Mouse (Mus musculus) kidney, postnatal 0 days (tissue): ENCODE measurements around the gene Bbx. TPM values are rescaled to one million over a fixed set of nuclear protein-coding genes. Genes with fewer than 3 reads are reported as not detected.
A peak's percentile ranks its signal among the peaks of the same experiment; 100 is the strongest.

ENCODE experiments used
- ATAC-seq: fragments of 200-750 bp; cut with Nextera tagmentation; replicated peaks from 2 replicates; pipeline ENCODE4 v1.8.0; 2017; ENCODE audit warnings: low read depth, moderate number of reproducible peaks, moderate TSS enrichment, moderate library complexity; ENCODE audit not compliant: low FRiP score
- DNase-seq: peaks from one replicate; pipeline ENCODE4 v3.0.0-alpha.2; 2016; ENCODE audit warnings: low spot score
- H3K27ac ChIP-seq: fragments of 300-500 bp; sonication (generic); 2 replicates; pipeline ENCODE4 v1.5.1; 2014; ENCODE audit warnings: mild to moderate bottlenecking
- H3K27me3 ChIP-seq: fragments of 300-500 bp; sonication (generic); 2 replicates; pipeline ENCODE4 v1.6.1; 2014; ENCODE audit warnings: low read length, mixed read lengths; ENCODE audit not compliant: insufficient read depth
- H3K36me3 ChIP-seq: fragments of 300-500 bp; sonication (generic); 2 replicates; pipeline ENCODE4 v1.6.1; 2014; ENCODE audit warnings: low read length, mixed read lengths; ENCODE audit not compliant: insufficient read depth
- H3K4me1 ChIP-seq: fragments of 300-500 bp; sonication (generic); replicated peaks from 2 replicates; pipeline ENCODE4 v1.6.1; 2014; ENCODE audit warnings: antibody characterized with exemption, low read length, mixed read lengths; ENCODE audit not compliant: insufficient read depth
- H3K4me2 ChIP-seq: fragments of 300-500 bp; sonication (generic); 2 replicates; pipeline ENCODE4 v1.6.1; 2014; ENCODE audit warnings: mild to moderate bottlenecking, low read length, moderate library complexity, mixed read lengths
- H3K4me3 ChIP-seq: fragments of 300-500 bp; sonication (generic); replicated peaks from 2 replicates; pipeline ENCODE4 v1.5.1; 2014; ENCODE audit warnings: low read depth, low read length
- H3K9ac ChIP-seq: fragments of 300-500 bp; sonication (generic); 2 replicates; pipeline ENCODE4 v1.6.1; 2014; ENCODE audit warnings: low read depth, low read length
- H3K9me3 ChIP-seq: fragments of 300-500 bp; sonication (generic); replicated peaks from 2 replicates; pipeline ENCODE4 v1.6.1; 2016; ENCODE audit warnings: low read length, inconsistent platforms, mixed read lengths
- CTCF ChIP-seq: IDR thresholded peaks from 2 replicates; pipeline ENCODE4 v1.5.1; 2016; ENCODE audit warnings: antibody characterized with exemption, low read depth, mild to moderate bottlenecking, moderate library complexity
- WGBS: fragments of 180-500 bp; shearing (Covaris S2); extraction: QIAGEN DNeasy Blood & Tissue Kit; methylation state at CpG from one replicate; pipeline ENCODE4 v1.1.7; 2014; 5-methylcytosine and 5-hydroxymethylcytosine counted together
- polyA plus RNA-seq: library from polyadenylated mRNA; unstranded; fragments of >200 nt; fragmentation: Nextera tagmentation; extraction: Ambion mirVana; gene quantifications from 2 replicates; pipeline ENCODE4 v1.2.1, GENCODE M21; 2015

The Bbx gene
- polyA plus RNA-seq, 1 experiment from 2014 or later = 25.5 TPM

DNA sequence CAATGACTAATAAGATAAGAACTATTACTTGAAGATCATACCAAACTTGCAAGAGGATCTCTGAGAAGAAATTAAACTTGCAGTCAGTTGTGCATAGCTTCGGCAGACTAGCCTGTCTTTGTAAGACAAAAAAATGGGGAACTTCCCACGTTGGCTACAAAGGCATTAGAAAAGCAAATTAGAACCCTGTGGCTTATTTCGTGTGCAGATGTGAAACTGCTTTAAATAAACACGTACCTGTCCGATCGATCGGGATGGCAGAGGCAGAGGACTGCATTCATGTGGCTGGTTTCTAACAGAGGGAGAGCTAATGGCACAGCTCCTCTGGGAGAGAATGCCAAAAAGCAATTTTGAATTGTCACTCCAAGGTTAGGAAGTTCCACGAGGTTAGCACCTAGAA, 16.8 kb downstream of the Bbx start:
- Histone ChIP-seq H3K36me3 (peaks cover 4% of the 10 kb centered on the region; the same call in 1 of the 2 replicates), H3K4me3 (no peak overlapping the region), H3K4me2 (no peak overlapping the region), H3K9me3 (no peaks in the 10 kb centered on the region), H3K27me3 (no peaks in the 10 kb centered on the region), H3K4me1 (no peaks in the 10 kb centered on the region), H3K9ac (no peak overlapping the region), H3K27ac (no peak overlapping the region)
- WGBS = 81% methylated on average over 8 of the region's 8 CpGs
- no peak for TF ChIP-seq CTCF
- no peak for DNase-seq
- no peak for ATAC-seq

DNA sequence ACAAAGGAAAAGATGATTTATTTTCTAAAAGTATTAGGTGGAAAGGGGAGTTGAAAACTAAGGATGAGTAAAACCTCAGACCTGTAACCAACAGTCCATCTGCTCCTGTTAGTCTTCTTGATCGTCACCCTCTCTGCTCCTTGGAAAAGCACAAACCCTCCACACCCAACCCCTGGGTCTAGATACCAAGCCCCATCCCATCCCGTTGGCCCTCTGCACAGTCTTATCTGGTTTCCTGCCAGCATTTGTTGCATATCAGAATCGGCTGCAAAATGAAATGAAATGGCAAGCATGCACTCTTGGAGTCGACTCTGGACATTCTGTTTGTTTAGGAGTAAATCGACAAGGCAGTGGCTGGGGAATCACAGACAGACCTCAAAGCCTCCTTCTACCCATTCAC, 29.3 kb downstream of the Bbx start:
- Histone ChIP-seq H3K27ac (no peak overlapping the region), H3K36me3 (no peaks in the 10 kb centered on the region), H3K27me3 (no peaks in the 10 kb centered on the region), H3K4me3 (no peak overlapping the region), H3K9me3 (no peaks in the 10 kb centered on the region), H3K4me1 (no peaks in the 10 kb centered on the region), H3K4me2 (no peak overlapping the region), H3K9ac (no peak overlapping the region)
- DNase-seq (no peak), ATAC-seq (no peak)
- WGBS = 63% methylated on average over 5 of the region's 5 CpGs
- no peak for TF ChIP-seq CTCF

DNA sequence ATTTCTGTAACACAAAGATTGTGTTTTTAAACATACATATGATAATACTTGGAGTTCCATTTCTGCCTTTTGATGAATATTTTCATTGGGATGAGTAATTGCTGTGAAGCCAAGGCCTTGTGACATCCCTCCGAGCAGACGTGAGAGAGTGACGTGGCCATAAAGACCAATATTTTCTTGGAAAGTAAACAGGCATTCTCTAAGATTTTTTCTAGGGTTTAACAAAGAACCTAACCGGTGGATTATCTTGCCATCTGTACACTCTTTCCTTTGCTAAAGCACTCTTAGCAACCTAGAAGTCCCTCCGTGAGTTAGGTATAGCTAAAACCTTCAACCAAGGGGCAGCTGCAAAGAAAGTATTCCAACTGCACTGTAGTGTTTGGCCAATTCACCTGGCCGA, 32.4 kb downstream of the Bbx start:
- Histone ChIP-seq H3K36me3 (no peaks in the 10 kb centered on the region), H3K4me2 (no peak overlapping the region), H3K9ac (no peak overlapping the region), H3K4me3 (no peak overlapping the region), H3K4me1 (no peaks in the 10 kb centered on the region), H3K27me3 (no peaks in the 10 kb centered on the region), H3K27ac (no peak overlapping the region), H3K9me3 (no peaks in the 10 kb centered on the region)
- WGBS = 84% methylated on average over 6 of the region's 6 CpGs
- ATAC-seq (no peak), DNase-seq (no peak)
- TF ChIP-seq CTCF = no peak

DNA sequence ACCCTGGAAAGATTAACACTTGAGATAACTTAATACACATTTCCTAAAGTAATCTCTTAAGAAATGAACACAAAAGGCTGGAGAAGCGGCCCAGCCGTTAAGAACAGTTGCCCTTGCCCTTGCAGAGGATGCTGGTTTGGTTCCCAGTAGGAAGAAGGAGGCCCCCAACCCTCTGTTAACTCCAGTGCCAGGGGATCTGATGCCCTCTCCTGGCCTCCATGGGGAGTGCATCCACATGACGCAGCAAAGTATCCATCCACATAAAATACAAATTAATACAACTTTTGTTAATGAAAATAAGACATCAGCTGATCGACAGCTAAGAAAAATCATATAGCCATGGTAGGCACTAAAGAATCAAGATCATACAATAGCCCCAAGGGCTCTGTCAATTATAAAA, 33.6 kb downstream of the Bbx start:
- Histone ChIP-seq H3K4me2 (no peak overlapping the region), H3K9ac (no peak overlapping the region), H3K27me3 (no peaks in the 10 kb centered on the region), H3K36me3 (no peaks in the 10 kb centered on the region), H3K4me3 (no peak overlapping the region), H3K9me3 (no peaks in the 10 kb centered on the region), H3K4me1 (no peaks in the 10 kb centered on the region), H3K27ac (no peak overlapping the region)
- DNase-seq (no peak), ATAC-seq (no peak)
- peak; percentile 56; the same call in 1 of the 2 replicates for TF ChIP-seq CTCF
- WGBS = 86% methylated on average over 4 of the region's 4 CpGs

DNA sequence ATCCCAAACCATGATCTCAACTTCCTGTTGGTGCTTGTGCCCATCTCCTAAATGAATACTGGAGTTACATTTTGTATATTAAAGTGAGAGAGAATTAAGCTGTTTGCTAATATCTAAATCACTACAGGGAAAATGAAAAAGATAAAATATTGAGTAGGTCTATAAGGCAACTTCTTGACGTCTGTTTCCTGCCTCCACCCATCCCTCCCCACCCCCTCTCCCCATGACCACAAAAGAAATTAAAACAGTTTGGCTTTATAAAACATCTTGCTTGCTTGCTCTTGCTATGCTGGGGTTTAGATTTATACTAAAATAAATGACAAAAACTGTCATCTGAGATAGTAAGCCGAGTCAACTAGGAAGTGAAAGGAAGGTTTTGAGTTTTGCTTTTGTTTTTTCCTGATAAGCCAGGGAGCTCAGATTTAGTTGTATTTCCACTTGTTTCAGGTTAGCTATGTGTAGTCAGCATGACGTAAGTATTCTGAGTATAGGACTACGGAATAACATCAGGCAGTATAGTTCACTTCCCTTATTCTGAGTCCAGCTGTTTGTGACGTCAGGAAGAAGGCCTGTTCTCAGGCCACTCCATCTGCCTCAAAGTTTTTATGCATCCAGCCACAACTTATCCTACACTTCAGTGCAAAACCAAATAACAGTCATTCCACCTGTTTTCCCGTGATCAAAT, 36.1 kb downstream of the Bbx start:
- Histone ChIP-seq H3K9me3 (no peaks in the 10 kb centered on the region), H3K27ac (no peak overlapping the region), H3K4me1 (no peaks in the 10 kb centered on the region), H3K36me3 (no peaks in the 10 kb centered on the region), H3K9ac (no peak overlapping the region), H3K4me2 (no peak overlapping the region), H3K4me3 (no peak overlapping the region), H3K27me3 (no peaks in the 10 kb centered on the region)
- DNase-seq = no peak
- WGBS = 76% methylated on average over 6 of the region's 6 CpGs
- no peak for ATAC-seq
- TF ChIP-seq CTCF = no peak

DNA sequence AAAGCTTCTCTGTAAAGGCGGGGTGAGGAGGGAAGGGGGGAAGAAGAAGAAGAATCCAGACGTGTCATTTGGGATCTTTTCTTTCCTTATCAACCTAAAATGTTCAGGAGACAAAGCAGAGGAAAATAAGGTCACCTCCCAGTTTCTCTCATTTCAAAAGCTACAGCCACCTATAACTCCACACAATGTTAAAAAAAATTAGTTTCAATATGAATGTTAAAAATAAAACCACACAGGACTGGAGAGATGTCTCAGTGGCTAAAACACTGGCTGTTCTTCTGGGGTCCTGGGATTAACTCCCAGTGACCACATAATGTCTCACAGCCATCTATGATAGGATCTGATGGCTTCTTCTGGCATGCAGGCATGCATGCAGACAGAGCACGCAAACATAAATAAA, 43.7 kb downstream of the Bbx start:
- H3K9ac ChIP-seq = no peak overlapping the region
- WGBS = 79% methylated on average over 3 of the region's 3 CpGs
- no peak overlapping the region for H3K4me2 ChIP-seq
- H3K27ac ChIP-seq = no peak overlapping the region
- no peak for DNase-seq
- no peak for ATAC-seq
- H3K27me3 ChIP-seq = no peaks in the 10 kb centered on the region
- H3K9me3 ChIP-seq = no peaks in the 10 kb centered on the region
- H3K4me1 ChIP-seq = no peaks in the 10 kb centered on the region
- H3K36me3 ChIP-seq = no peaks in the 10 kb centered on the region
- TF ChIP-seq CTCF = no peak
- H3K4me3 ChIP-seq = no peak overlapping the region

DNA sequence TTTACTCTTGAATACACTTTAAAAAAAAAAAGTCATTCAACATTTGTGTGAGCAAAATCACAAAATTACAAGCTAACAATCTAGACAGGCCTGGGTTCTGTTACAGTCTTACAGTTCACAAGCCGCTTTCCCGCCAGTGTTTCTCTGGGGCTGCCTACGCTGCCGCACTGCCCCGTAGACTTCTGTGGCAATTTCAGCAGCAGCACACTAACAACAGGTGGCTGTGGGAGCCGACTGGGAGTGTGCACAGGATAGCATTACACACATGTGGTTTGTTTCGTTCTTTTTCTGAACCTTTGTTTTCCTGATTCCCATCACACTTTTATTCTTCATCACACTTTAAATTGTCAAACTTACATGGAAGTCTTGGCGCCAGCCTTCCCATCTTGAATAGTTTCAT, 48.6 kb downstream of the Bbx start:
- Histone ChIP-seq H3K27me3 (no peaks in the 10 kb centered on the region), H3K4me2 (no peak overlapping the region), H3K27ac (no peak overlapping the region), H3K4me1 (peaks cover 5% of the 10 kb centered on the region; the same call in 1 of the 2 replicates), H3K9me3 (no peaks in the 10 kb centered on the region), H3K4me3 (no peak overlapping the region), H3K36me3 (no peaks in the 10 kb centered on the region), H3K9ac (no peak overlapping the region)
- TF ChIP-seq CTCF = no peak
- ATAC-seq (no peak), DNase-seq (no peak)
- 79% methylated on average over 8 of the region's 8 CpGs for WGBS
